Mouse (Mus musculus): Measurements from ENCODE around the gene Hs3st2. TPM values are rescaled to one million over a fixed set of nuclear protein-coding genes. Genes with fewer than 3 reads are reported as not detected.
"Not testable (repeated sequence)": the region's sequence is repeated elsewhere in the genome, so short reads cannot be mapped to it uniquely, and the experiment has no call there.

Hs3st2 gene
- polyA plus RNA-seq (2012; rRNA removed): 43.4 and 44.2 TPM in 2 replicates

GRCm38 (mm10) chr7:121391225-121391983, at the start of gene Hs3st2:
Gene Hs3st2 (plus strand): TSS chr7:121391859.
- Histone ChIP-seq H3K27ac (ENCODE audit: insufficient read depth, low read length) (peak within 1 kb of the TSS; percentile 68; the same call in 1 of the 2 replicates), H3K4me3 (ENCODE audit: insufficient read depth, low read length) (peak within 1 kb of the TSS; percentile 68), H3K4me1 (ENCODE audit: control insufficient read depth, insufficient read depth, low read length) (no peaks in the 10 kb centered on the region)
- no peak for TF ChIP-seq POLR2A (IDR thresholded peaks at IDR 0.05; ENCODE audit: extremely low read depth, insufficient read depth, low read length)
- TF ChIP-seq CTCF (IDR thresholded peaks at IDR 0.05; ENCODE audit: extremely low read depth, insufficient read depth, low read length): peak; percentile 22; the same call in 1 of the 2 replicates

GRCm38 (mm10) chr7:121348284-121348963, 43.2 kb upstream of the Hs3st2 start:
- H3K4me1 ChIP-seq (ENCODE audit: control insufficient read depth, insufficient read depth, low read length): no peaks in the 10 kb centered on the region
- no peak overlapping the region for H3K27ac ChIP-seq (ENCODE audit: insufficient read depth, low read length)
- no peak overlapping the region for H3K4me3 ChIP-seq (ENCODE audit: insufficient read depth, low read length)
- TF ChIP-seq POLR2A (IDR thresholded peaks at IDR 0.05; ENCODE audit: extremely low read depth, insufficient read depth, low read length) (no peak), CTCF (IDR thresholded peaks at IDR 0.05; ENCODE audit: extremely low read depth, insufficient read depth, low read length) (no peak)

GRCm38 (mm10) chr7:121351688-121352087, 40.0 kb upstream of the Hs3st2 start:
- Histone ChIP-seq H3K4me3 (ENCODE audit: insufficient read depth, low read length) (no peak overlapping the region), H3K27ac (ENCODE audit: insufficient read depth, low read length) (no peak overlapping the region), H3K4me1 (ENCODE audit: control insufficient read depth, insufficient read depth, low read length) (no peaks in the 10 kb centered on the region)
- no peak for TF ChIP-seq POLR2A (IDR thresholded peaks at IDR 0.05; ENCODE audit: extremely low read depth, insufficient read depth, low read length)
- no peak for TF ChIP-seq CTCF (IDR thresholded peaks at IDR 0.05; ENCODE audit: extremely low read depth, insufficient read depth, low read length)

DNA sequence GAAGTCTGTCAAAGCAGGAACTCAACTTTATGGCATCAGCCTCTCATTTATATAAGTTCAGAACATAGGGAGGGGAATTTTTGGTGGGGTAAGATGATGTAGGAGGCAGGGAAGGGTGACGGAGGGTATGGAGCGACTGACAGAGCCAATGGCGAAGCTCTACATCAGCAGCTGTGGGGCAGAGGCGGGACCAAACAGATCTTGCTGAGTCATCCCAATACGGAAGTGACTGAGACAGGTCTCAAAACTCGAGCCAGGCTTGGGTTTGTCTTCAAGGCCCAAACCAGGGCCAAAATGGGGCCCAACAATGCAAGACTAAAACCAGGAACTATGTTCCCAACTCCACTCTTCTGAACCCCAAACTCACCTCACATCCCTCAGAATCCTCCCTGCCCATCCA, 30.2 kb upstream of the Hs3st2 start:
- not testable (repeated sequence) for H3K27ac ChIP-seq (ENCODE audit: insufficient read depth, low read length); H3K4me3 ChIP-seq (ENCODE audit: insufficient read depth, low read length); H3K4me1 ChIP-seq (ENCODE audit: control insufficient read depth, insufficient read depth, low read length)

- Histone ChIP-seq H3K4me3 (ENCODE audit: insufficient read depth, low read length) (no peak overlapping the region), H3K27ac (ENCODE audit: insufficient read depth, low read length) (no peak overlapping the region), H3K4me1 (ENCODE audit: control insufficient read depth, insufficient read depth, low read length) (no peaks in the 10 kb centered on the region)
- TF ChIP-seq CTCF (IDR thresholded peaks at IDR 0.05; ENCODE audit: extremely low read depth, insufficient read depth, low read length) (no peak), POLR2A (IDR thresholded peaks at IDR 0.05; ENCODE audit: extremely low read depth, insufficient read depth, low read length) (no peak)
Observed at GRCm38 (mm10) chr7:121365584-121365983, 26.1 kb upstream of the Hs3st2 start.

GRCm38 (mm10) chr7:121367185-121367584, 24.5 kb upstream of the Hs3st2 start:
- TF ChIP-seq POLR2A (IDR thresholded peaks at IDR 0.05; ENCODE audit: extremely low read depth, insufficient read depth, low read length): no peak
- TF ChIP-seq CTCF (IDR thresholded peaks at IDR 0.05; ENCODE audit: extremely low read depth, insufficient read depth, low read length): no peak
- Histone ChIP-seq H3K27ac (ENCODE audit: insufficient read depth, low read length) (no peak overlapping the region), H3K4me1 (ENCODE audit: control insufficient read depth, insufficient read depth, low read length) (no peaks in the 10 kb centered on the region), H3K4me3 (ENCODE audit: insufficient read depth, low read length) (no peak overlapping the region)

DNA sequence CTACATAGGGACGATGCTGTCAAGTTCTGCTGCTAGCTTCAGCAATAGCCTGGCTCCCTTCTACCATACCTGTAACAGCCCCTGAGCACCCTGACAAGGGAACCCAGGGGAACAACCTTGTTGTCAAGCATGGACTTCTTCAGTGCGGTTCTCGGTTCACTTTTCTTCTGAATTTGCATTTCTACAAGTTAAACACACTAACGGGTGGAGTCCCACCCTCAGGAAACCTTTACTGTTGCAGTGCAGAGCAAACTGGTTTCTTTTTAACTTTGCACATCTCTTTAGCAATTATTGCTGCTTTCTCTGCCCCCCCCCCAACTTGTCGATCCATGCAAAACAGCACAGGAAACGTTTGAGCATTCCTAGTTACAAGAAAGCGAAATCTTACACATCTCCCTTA, 19.7 kb upstream of the Hs3st2 start:
- no peak overlapping the region for H3K4me3 ChIP-seq (ENCODE audit: insufficient read depth, low read length)
- no peaks in the 10 kb centered on the region for H3K4me1 ChIP-seq (ENCODE audit: control insufficient read depth, insufficient read depth, low read length)
- no peak for TF ChIP-seq POLR2A (IDR thresholded peaks at IDR 0.05; ENCODE audit: extremely low read depth, insufficient read depth, low read length)
- TF ChIP-seq CTCF (IDR thresholded peaks at IDR 0.05; ENCODE audit: extremely low read depth, insufficient read depth, low read length): no peak
- H3K27ac ChIP-seq (ENCODE audit: insufficient read depth, low read length): no peak overlapping the region

DNA sequence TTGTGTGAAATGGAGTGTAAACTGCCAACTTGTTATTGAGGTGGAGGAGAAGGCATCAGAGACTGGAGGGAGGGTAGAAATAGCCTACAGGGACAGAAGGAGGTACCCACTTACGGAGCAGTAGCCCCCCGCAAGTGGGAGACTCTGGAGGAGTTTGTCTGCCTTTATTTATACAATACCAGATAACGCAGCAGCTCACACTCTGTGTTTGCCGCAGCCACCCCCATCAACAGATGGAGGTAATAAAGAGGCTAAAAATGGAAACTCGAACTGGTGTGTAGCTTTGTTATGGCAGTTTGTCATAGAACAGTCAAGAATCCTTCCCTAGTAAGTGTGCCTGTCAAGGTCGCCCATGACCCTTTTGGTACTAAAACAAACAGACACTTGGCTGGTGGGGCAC, 16.2 kb upstream of the Hs3st2 start:
- TF ChIP-seq POLR2A (IDR thresholded peaks at IDR 0.05; ENCODE audit: extremely low read depth, insufficient read depth, low read length) (no peak), CTCF (IDR thresholded peaks at IDR 0.05; ENCODE audit: extremely low read depth, insufficient read depth, low read length) (no peak)
- Histone ChIP-seq H3K4me3 (ENCODE audit: insufficient read depth, low read length) (no peak overlapping the region), H3K27ac (ENCODE audit: insufficient read depth, low read length) (no peak overlapping the region), H3K4me1 (ENCODE audit: control insufficient read depth, insufficient read depth, low read length) (no peaks in the 10 kb centered on the region)

- no peak overlapping the region for H3K4me3 ChIP-seq (ENCODE audit: insufficient read depth, low read length)
- no peaks in the 10 kb centered on the region for H3K4me1 ChIP-seq (ENCODE audit: control insufficient read depth, insufficient read depth, low read length)
- TF ChIP-seq CTCF (IDR thresholded peaks at IDR 0.05; ENCODE audit: extremely low read depth, insufficient read depth, low read length) (peak; percentile 33; the same call in 1 of the 2 replicates), POLR2A (IDR thresholded peaks at IDR 0.05; ENCODE audit: extremely low read depth, insufficient read depth, low read length) (no peak)
- no peak overlapping the region for H3K27ac ChIP-seq (ENCODE audit: insufficient read depth, low read length)
Observed at GRCm38 (mm10) chr7:121378942-121379341, 12.7 kb upstream of the Hs3st2 start.
